Mouse (Mus musculus): ENCODE results near the gene Cdhr1. TPM values are rescaled to one million over a fixed set of nuclear protein-coding genes. Genes with fewer than 3 reads are reported as not detected.

Gene Cdhr1
- total RNA-seq, 2 experiments from 2014 or later: not detected

- ATAC-seq (replicated peaks; ENCODE audit: low FRiP score, poor library complexity, severe bottlenecking): no peak
These were observed 3.7 kb downstream of the Cdhr1 start for GRCm38 (mm10) chr14:37094436-37094835.

- no peak for ATAC-seq (replicated peaks; ENCODE audit: low FRiP score, poor library complexity, severe bottlenecking)
These were observed 14.4 kb downstream of the Cdhr1 start for GRCm38 (mm10) chr14:37083755-37084154.

- no peak for ATAC-seq (replicated peaks; ENCODE audit: low FRiP score, poor library complexity, severe bottlenecking)
These were observed 17.4 kb downstream of the Cdhr1 start for GRCm38 (mm10) chr14:37080724-37081123.

- no peak for ATAC-seq (replicated peaks; ENCODE audit: low FRiP score, poor library complexity, severe bottlenecking)
These were observed 29.6 kb downstream of the Cdhr1 start for GRCm38 (mm10) chr14:37068516-37068915.

- no peak for ATAC-seq (replicated peaks; ENCODE audit: low FRiP score, poor library complexity, severe bottlenecking)
These were observed 30.5 kb downstream of the Cdhr1 start, which contains the start of gene Lrit2 for GRCm38 (mm10) chr14:37067629-37068028. Gene Lrit2, plus strand, starts transcription at chr14:37067929.

GRCm38 (mm10) chr14:37066636-37067035 is 31.5 kb downstream of the Cdhr1 start:
- ATAC-seq (replicated peaks; ENCODE audit: low FRiP score, poor library complexity, severe bottlenecking): no peak

- no peak for ATAC-seq (replicated peaks; ENCODE audit: low FRiP score, poor library complexity, severe bottlenecking)
These were observed 33.3 kb downstream of the Cdhr1 start for GRCm38 (mm10) chr14:37064849-37065248.

- ATAC-seq (replicated peaks; ENCODE audit: low FRiP score, poor library complexity, severe bottlenecking): no peak
These were observed 49.2 kb downstream of the Cdhr1 start, which contains the start of gene Rgr for GRCm38 (mm10) chr14:37048914-37049410. Gene Rgr, minus strand, starts transcription at chr14:37048964.

- no peak for ATAC-seq (replicated peaks; ENCODE audit: low FRiP score, poor library complexity, severe bottlenecking)
These were observed 63.7 kb downstream of the Cdhr1 start for GRCm38 (mm10) chr14:37034432-37034831.

- peak; percentile 65; the same call in 1 of the 2 replicates for ATAC-seq (replicated peaks; ENCODE audit: low FRiP score, poor library complexity, severe bottlenecking)
These were observed 64.9 kb downstream of the Cdhr1 start for GRCm38 (mm10) chr14:37033241-37033640.

GRCm38 (mm10) chr14:37032481-37033104 is 65.6 kb downstream of the Cdhr1 start:
- ATAC-seq (replicated peaks; ENCODE audit: low FRiP score, poor library complexity, severe bottlenecking): no peak

GRCm38 (mm10) chr14:37028555-37028954 is 69.6 kb downstream of the Cdhr1 start:
- ATAC-seq (replicated peaks; ENCODE audit: low FRiP score, poor library complexity, severe bottlenecking): no peak

GRCm38 (mm10) chr14:37027951-37028350 is 70.2 kb downstream of the Cdhr1 start:
- ATAC-seq (replicated peaks; ENCODE audit: low FRiP score, poor library complexity, severe bottlenecking): no peak

Other genes starting within 250 kb of the Cdhr1 start
- 5.8 and 6.7 TPM in 2 replicates for gene Ccser2, start 129.6 kb downstream of the Cdhr1 start, total RNA-seq (2015; ENCODE audit: low replicate concordance)
- 1.7 and 5.8 TPM in 2 replicates for gene Ccser2, start 129.6 kb downstream of the Cdhr1 start, total RNA-seq (2017; ENCODE audit: low replicate concordance)
- gene Rgr, start 49.4 kb downstream of the Cdhr1 start, total RNA-seq (2015; ENCODE audit: low replicate concordance): not detected in 2 replicates
- not detected in 2 replicates for gene Rgr, start 49.4 kb downstream of the Cdhr1 start, total RNA-seq (2017; ENCODE audit: low replicate concordance)
- not detected in 2 replicates for gene Lrit1, start 43.5 kb downstream of the Cdhr1 start, total RNA-seq (2015; ENCODE audit: low replicate concordance)
- gene Lrit1, start 43.5 kb downstream of the Cdhr1 start, total RNA-seq (2017; ENCODE audit: low replicate concordance): not detected in 2 replicates
- not detected in 2 replicates for gene Lrit2, start 30.4 kb downstream of the Cdhr1 start, total RNA-seq (2015; ENCODE audit: low replicate concordance)
- gene Lrit2, start 30.4 kb downstream of the Cdhr1 start, total RNA-seq (2017; ENCODE audit: low replicate concordance): not detected in 2 replicates
- gene 2610528A11Rik, start 15.7 kb upstream of the Cdhr1 start, total RNA-seq (2015; ENCODE audit: low replicate concordance): not detected in 2 replicates
- not detected in 2 replicates for gene 2610528A11Rik, start 15.7 kb upstream of the Cdhr1 start, total RNA-seq (2017; ENCODE audit: low replicate concordance)
- gene Ghitm, start 36.9 kb upstream of the Cdhr1 start, total RNA-seq (2015; ENCODE audit: low replicate concordance): 110 and 129 TPM in 2 replicates
- 75.3 and 123 TPM in 2 replicates for gene Ghitm, start 36.9 kb upstream of the Cdhr1 start, total RNA-seq (2017; ENCODE audit: low replicate concordance)